Mouse (Mus musculus) 3134 (cell line): ENCODE measurements around the gene Mob3b.

Experiments
- DNase-seq: peaks from one replicate; pipeline ENCODE4 v3.0.0-alpha.2; 2011; ENCODE audit warnings: low spot score; ENCODE audit not compliant: insufficient read length; ENCODE audit errors: extremely low read depth

Mob3b gene

GRCm38 (mm10) chr4:35080285-35080684 lies 77.0 kb downstream of the Mob3b start:
- DNase-seq: no peak

GRCm38 (mm10) chr4:35068739-35069138 lies 88.5 kb downstream of the Mob3b start:
- DNase-seq: no peak

GRCm38 (mm10) chr4:35066163-35066562 lies 91.1 kb downstream of the Mob3b start:
- no peak for DNase-seq

GRCm38 (mm10) chr4:35065075-35065838 lies 92.0 kb downstream of the Mob3b start:
- no peak for DNase-seq

GRCm38 (mm10) chr4:35063146-35063719 lies 94.1 kb downstream of the Mob3b start:
- no peak for DNase-seq

- DNase-seq: no peak
Measured at GRCm38 (mm10) chr4:35060964-35061363, 96.3 kb downstream of the Mob3b start.

- no peak for DNase-seq
Measured at GRCm38 (mm10) chr4:35060401-35060800, 96.9 kb downstream of the Mob3b start.

- no peak for DNase-seq
Measured at GRCm38 (mm10) chr4:35054362-35054761, 102.9 kb downstream of the Mob3b start.

GRCm38 (mm10) chr4:35052174-35052942 lies 104.9 kb downstream of the Mob3b start:
- DNase-seq: no peak

- no peak for DNase-seq
Measured at GRCm38 (mm10) chr4:35051152-35051551, 106.1 kb downstream of the Mob3b start.

GRCm38 (mm10) chr4:35049742-35050058 lies 107.6 kb downstream of the Mob3b start:
- DNase-seq: no peak

- DNase-seq: no peak
Measured at GRCm38 (mm10) chr4:35049036-35049741, 108.1 kb downstream of the Mob3b start.

GRCm38 (mm10) chr4:35040896-35041295 lies 116.4 kb downstream of the Mob3b start:
- DNase-seq: no peak

- no peak for DNase-seq
Measured at GRCm38 (mm10) chr4:35040306-35040705, 117.0 kb downstream of the Mob3b start.

- DNase-seq: no peak
Measured at GRCm38 (mm10) chr4:35037824-35038223, 119.5 kb downstream of the Mob3b start.

- DNase-seq: no peak
Measured at GRCm38 (mm10) chr4:35034504-35035290, 122.6 kb downstream of the Mob3b start.

- no peak for DNase-seq
Measured at GRCm38 (mm10) chr4:35032758-35033157, 124.5 kb downstream of the Mob3b start.

- DNase-seq: no peak
Measured at GRCm38 (mm10) chr4:35031623-35032022, 125.7 kb downstream of the Mob3b start.

- DNase-seq: no peak
Measured at GRCm38 (mm10) chr4:35031141-35031540, 126.1 kb downstream of the Mob3b start.

- no peak for DNase-seq
Measured at GRCm38 (mm10) chr4:35018416-35018815, 138.9 kb downstream of the Mob3b start.
